Mouse (Mus musculus) heart, postnatal 0 days (tissue): ENCODE data around the gene Ispd.

Experiments used
- CTCF ChIP-seq: IDR thresholded peaks from 2 replicates; pipeline ENCODE4 v1.5.1; 2016; ENCODE audit warnings: antibody characterized with exemption, control low read depth, low read depth
- EP300 ChIP-seq: IDR thresholded peaks from 2 replicates; pipeline ENCODE4 v1.6.1; 2016; ENCODE audit warnings: antibody characterized with exemption, low read depth

- TF ChIP-seq EP300 (no peak), CTCF (no peak)
These were observed 126.1 kb downstream of the Ispd start for GRCm38 (mm10) chr12:36507111-36507903.
